Comparison of ENCODE assay signal across 8 mouse cellular contexts in genomic region chr11:57800971-57801765, GRCm38 (mm10). TPM values are rescaled to one million over a fixed set of nuclear protein-coding genes. Genes with fewer than 3 reads are reported as not detected.
DNase-seq lines count a peak whose midpoint lies in the region; ATAC-seq and TF ChIP-seq lines count a peak whose summit lies in the region.

Gene Sap30l (plus strand): TSS chr11:57801637.

- dilution Hi-C loops in CH12.LX (cut with MboI; ENCODE audit: extremely low pct_ligation_motif_present, extremely low pct_unique_long_range_greater_than_20kb, low sequenced_read_pairs): no loop called here

- peak; percentile 90 for TF ChIP-seq POLR2A in CH12.LX (IDR thresholded peaks at IDR 0.05; ENCODE audit: low read depth, low read length)
- TF ChIP-seq POLR2A in testis, adult 2 months (IDR thresholded peaks at IDR 0.05; ENCODE audit: control insufficient read depth, low read depth, low read length): peak; percentile 40

- TF ChIP-seq EP300 in CH12.LX (IDR thresholded peaks at IDR 0.05; ENCODE audit: low read length): no peak
- no peak for TF ChIP-seq EP300 in heart, postnatal 0 days (IDR thresholded peaks at IDR 0.05; ENCODE audit: low read depth)

- under 1% methylated on average over 66 of the region's 66 CpGs for WGBS in forebrain, embryonic 12.5 days
- WGBS in heart, postnatal 0 days: 0% methylated on average over 65 of the region's 66 CpGs
- WGBS in liver, embryonic 16.5 days (ENCODE audit: insufficient replicate concordance): under 1% methylated on average over 51 of the region's 66 CpGs
- under 1% methylated on average over 62 of the region's 66 CpGs for WGBS in neural tube, embryonic 13.5 days

- H3K4me1 ChIP-seq in CH12.LX (ENCODE audit: control insufficient read depth in 1 of 2, insufficient read depth in 2 of 2): peaks cover 7 to 24% of the 10 kb centered on the region in 2 experiments; a peak in 3 of 4 replicates
- peaks cover 32% of the 10 kb centered on the region for H3K4me1 ChIP-seq in forebrain, embryonic 12.5 days
- H3K4me1 ChIP-seq in heart, postnatal 0 days (ENCODE audit: control insufficient read depth, insufficient read depth): peaks cover 20% of the 10 kb centered on the region
- H3K4me1 ChIP-seq in liver, embryonic 16.5 days (ENCODE audit: control insufficient read depth, low read depth, low read length): peaks cover 16% of the 10 kb centered on the region
- peaks cover 45% of the 10 kb centered on the region for H3K4me1 ChIP-seq in neural tube, embryonic 13.5 days (replicated peaks)
- H3K4me1 ChIP-seq in testis, adult 2 months (ENCODE audit: control insufficient read depth, insufficient read depth, low read length): peaks cover 14% of the 10 kb centered on the region

- TF ChIP-seq CTCF in CH12.LX (conservative IDR thresholded peaks at IDR 0.05 in 1 of 2, IDR thresholded peaks at IDR 0.05 in 1 of 2; ENCODE audit: low read depth in 2 of 2, low read length in 2 of 2): no peak
- TF ChIP-seq CTCF in heart, postnatal 0 days (IDR thresholded peaks at IDR 0.05; ENCODE audit: low read depth): no peak
- no peak for TF ChIP-seq CTCF in testis, adult 2 months (IDR thresholded peaks at IDR 0.05; ENCODE audit: control insufficient read depth, insufficient read depth, insufficient replicate concordance, low read depth, low read length)

- H3K79me2 ChIP-seq in CH12.LX (replicated peaks; ENCODE audit: control insufficient read depth, extremely low read depth, insufficient read depth, poor library complexity, severe bottlenecking): no peaks in the 10 kb centered on the region

- ATAC-seq in forebrain, embryonic 12.5 days (ENCODE audit: low FRiP score): peak; percentile 98
- peak; percentile 97 for ATAC-seq in heart, postnatal 0 days (ENCODE audit: insufficient read depth, low read depth)
- peak; percentile 98 for ATAC-seq in liver, embryonic 16.5 days (ENCODE audit: low read depth)
- ATAC-seq in neural tube, embryonic 13.5 days (ENCODE audit: low read depth): peak; percentile 98

- H3K9ac ChIP-seq in CH12.LX (ENCODE audit: insufficient read depth, low read depth): peak within 1 kb of the TSS; percentile 70
- H3K9ac ChIP-seq in forebrain, embryonic 12.5 days: peak within 1 kb of the TSS; percentile 92
- H3K9ac ChIP-seq in heart, postnatal 0 days (replicated peaks; ENCODE audit: low read depth, low read length): peak within 1 kb of the TSS; percentile 88
- peak within 1 kb of the TSS; percentile 81 for H3K9ac ChIP-seq in liver, embryonic 16.5 days (ENCODE audit: low read depth, low read length)
- H3K9ac ChIP-seq in neural tube, embryonic 13.5 days: peak within 1 kb of the TSS; percentile 93

- H3K4me2 ChIP-seq in CH12.LX (ENCODE audit: insufficient read depth, low read depth, poor library complexity, severe bottlenecking): peak within 1 kb of the TSS; percentile 83
- peak within 1 kb of the TSS; percentile 96 for H3K4me2 ChIP-seq in forebrain, embryonic 12.5 days
- peak within 1 kb of the TSS; percentile 99 for H3K4me2 ChIP-seq in heart, postnatal 0 days (ENCODE audit: low read depth, low read length)
- peak within 1 kb of the TSS; percentile 85 for H3K4me2 ChIP-seq in liver, embryonic 16.5 days (ENCODE audit: low read depth, low read length)
- peak within 1 kb of the TSS; percentile 98 for H3K4me2 ChIP-seq in neural tube, embryonic 13.5 days

- TF ChIP-seq RAD21 in CH12.LX (IDR thresholded peaks at IDR 0.05; ENCODE audit: low read depth, low read length): no peak

- no peak within 1 kb of the TSS for H3K27ac ChIP-seq in CH12.LX (ENCODE audit: insufficient read depth, low read depth)
- peak within 1 kb of the TSS; percentile 70 for H3K27ac ChIP-seq in forebrain, embryonic 12.5 days
- peak within 1 kb of the TSS; percentile 83 for H3K27ac ChIP-seq in heart, postnatal 0 days (ENCODE audit: low read depth)
- H3K27ac ChIP-seq in liver, embryonic 16.5 days (ENCODE audit: low read length): peak within 1 kb of the TSS; percentile 67
- peak within 1 kb of the TSS; percentile 75 for H3K27ac ChIP-seq in neural tube, embryonic 13.5 days (replicated peaks)
- peak within 1 kb of the TSS; percentile 34; the same call in 1 of the 2 replicates for H3K27ac ChIP-seq in testis, adult 2 months (ENCODE audit: control insufficient read depth, insufficient read depth, low read depth, low read length)

- H3K9me3 ChIP-seq in CH12.LX (replicated peaks; ENCODE audit: low read length): no peaks in the 10 kb centered on the region
- no peaks in the 10 kb centered on the region for H3K9me3 ChIP-seq in forebrain, embryonic 12.5 days
- H3K9me3 ChIP-seq in heart, postnatal 0 days (replicated peaks; ENCODE audit: control insufficient read depth, low read length): no peaks in the 10 kb centered on the region
- no peaks in the 10 kb centered on the region for H3K9me3 ChIP-seq in liver, embryonic 16.5 days (replicated peaks; ENCODE audit: control insufficient read depth, low read length)
- no peaks in the 10 kb centered on the region for H3K9me3 ChIP-seq in neural tube, embryonic 13.5 days

- DNase-seq in CH12.LX (ENCODE audit: extremely low read depth): peak; percentile 96
- DNase-seq in c-Kit-positive CD71-positive TER-119-negative erythroid progenitor cells, embryonic 14.5 days (ENCODE audit: low read depth): peak; percentile 90
- peak; percentile 95 for DNase-seq in heart, postnatal 0 days (ENCODE audit: low spot score)
- peak; percentile 98 to 99 for DNase-seq in kidney, postnatal 4 days

- peaks cover 13% of the 10 kb centered on the region for H3K27me3 ChIP-seq in CH12.LX (replicated peaks)
- no peaks in the 10 kb centered on the region for H3K27me3 ChIP-seq in forebrain, embryonic 12.5 days
- H3K27me3 ChIP-seq in heart, postnatal 0 days (ENCODE audit: control insufficient read depth, insufficient read depth, low read length): no peaks in the 10 kb centered on the region
- H3K27me3 ChIP-seq in liver, embryonic 16.5 days (ENCODE audit: control insufficient read depth, insufficient read depth, low read depth, low read length): peaks cover 15% of the 10 kb centered on the region
- H3K27me3 ChIP-seq in neural tube, embryonic 13.5 days: no peaks in the 10 kb centered on the region
- H3K27me3 ChIP-seq in testis, adult 2 months (ENCODE audit: control insufficient read depth, insufficient read depth, low read length): no peaks in the 10 kb centered on the region

- in situ Hi-C loops in CH12.LX (cut with MboI; ENCODE audit: low pct_ligation_motif_present, low pct_unique_long_range_greater_than_20kb, low sequenced_read_pairs): loop anchor here (5.0 to 10.0 kb wide), 2 partner anchors 136 to 284 kb away; no protein-coding TSS in a partner anchor

- H3K4me3 ChIP-seq in CH12.LX (replicated peaks in 1 of 3; ENCODE audit: low read depth in 2 of 3, low read length in 2 of 3, poor library complexity in 1 of 3): peak within 1 kb of the TSS; percentile 73 to 97 (median 74)
- H3K4me3 ChIP-seq in forebrain, embryonic 12.5 days (replicated peaks): peak within 1 kb of the TSS; percentile 98
- peak within 1 kb of the TSS; percentile 98 for H3K4me3 ChIP-seq in heart, postnatal 0 days (ENCODE audit: low read depth, low read length)
- peak within 1 kb of the TSS; percentile 79 for H3K4me3 ChIP-seq in liver, embryonic 16.5 days (ENCODE audit: low read depth, low read length)
- peak within 1 kb of the TSS; percentile 98 for H3K4me3 ChIP-seq in neural tube, embryonic 13.5 days
- H3K4me3 ChIP-seq in testis, adult 2 months (ENCODE audit: control insufficient read depth, low read depth, low read length): peak within 1 kb of the TSS; percentile 74

- H3K36me3 ChIP-seq in CH12.LX (replicated peaks in 1 of 2; ENCODE audit: control insufficient read depth in 1 of 2, insufficient read depth in 1 of 2, low read length in 1 of 2): peaks cover 0 to 8% of the 10 kb centered on the region in 2 experiments
- 0 out of 2 replicates have a peak, but pooled peaks cover 2% of the 10 kb centered on the region for H3K36me3 ChIP-seq in forebrain, embryonic 12.5 days (replicated peaks)
- peaks cover 3% of the 10 kb centered on the region; the same call in 1 of the 2 replicates for H3K36me3 ChIP-seq in heart, postnatal 0 days (replicated peaks; ENCODE audit: control insufficient read depth, insufficient read depth, low read length)
- no peaks in the 10 kb centered on the region for H3K36me3 ChIP-seq in liver, embryonic 16.5 days (ENCODE audit: control insufficient read depth, insufficient read depth)
- no peaks in the 10 kb centered on the region for H3K36me3 ChIP-seq in neural tube, embryonic 13.5 days
- H3K36me3 ChIP-seq in testis, adult 2 months (ENCODE audit: control insufficient read depth, insufficient read depth, low read length): no peaks in the 10 kb centered on the region

TF ChIP-seq in CH12.LX, 34 proteins besides CTCF, POLR2A, EP300 and RAD21 (continues in another document):
- no peak for TF ChIP-seq BHLHE40 (IDR thresholded peaks at IDR 0.05; ENCODE audit: low read depth, low read length)
- TF ChIP-seq MAFK (IDR thresholded peaks at IDR 0.05; ENCODE audit: insufficient replicate concordance, low read length): no peak
- no peak; the same call in 1 of the 2 replicates for TF ChIP-seq NRF1 (IDR thresholded peaks at IDR 0.05; ENCODE audit: low read depth, low read length)
- peak; percentile 78 for TF ChIP-seq TCF12 (IDR thresholded peaks at IDR 0.05; ENCODE audit: low read depth, low read length)
- peak; percentile 99 for TF ChIP-seq ELF1 (IDR thresholded peaks at IDR 0.05; ENCODE audit: low read depth, low read length)
- TF ChIP-seq GABPA (IDR thresholded peaks at IDR 0.05; ENCODE audit: insufficient replicate concordance, low read depth, low read length): no peak
- TF ChIP-seq MXI1 (IDR thresholded peaks at IDR 0.05; ENCODE audit: low read depth, low read length): peak; percentile 65
- peak; percentile 90 for TF ChIP-seq TBP (conservative IDR thresholded peaks at IDR 0.05; ENCODE audit: low read depth, low read length)
- TF ChIP-seq HCFC1 (IDR thresholded peaks at IDR 0.05; ENCODE audit: low read depth, low read length): peak; percentile 74
- TF ChIP-seq CHD1 (IDR thresholded peaks at IDR 0.05; ENCODE audit: low read depth, low read length): no peak
- TF ChIP-seq MYC (IDR thresholded peaks at IDR 0.05; ENCODE audit: low read depth, low read length): no peak
- no peak for TF ChIP-seq USF1 (IDR thresholded peaks at IDR 0.05; ENCODE audit: low read depth, low read length)
- no peak for TF ChIP-seq ZC3H11A (IDR thresholded peaks at IDR 0.05; ENCODE audit: low read depth, low read length)

RNA-seq across cellular contexts. Expression of gene Sap30l, which starts in this region (rescaled TPM):
- 23.1 and 28.0 TPM in 2 replicates for total RNA-seq in CH12.LX (2012; rRNA removed)
- total RNA-seq in CH12.LX (2014; rRNA removed): 16.8 and 17.1 TPM in 2 replicates
- 20.8 and 23.0 TPM in 2 replicates for polyA plus RNA-seq in CH12.LX (2012; ENCODE audit: insufficient read length, low read depth)
- 12.5 and 15.0 TPM in 2 replicates for polyA plus RNA-seq in forebrain, embryonic 12.5 days (2016; fragmentation: Nextera tagmentation; extraction: Ambion mirVana)
- total RNA-seq in heart, postnatal 0 days (2014; rRNA removed; ENCODE audit: low replicate concordance): 16.8 and 28.7 TPM in 2 replicates
- polyA plus RNA-seq in heart, postnatal 0 days (2015; fragmentation: Nextera tagmentation; extraction: Ambion mirVana): 8.2 and 8.3 TPM in 2 replicates
- 1.7 and 1.9 TPM in 2 replicates for polyA plus RNA-seq in liver, embryonic 16.5 days (2015; fragmentation: Nextera tagmentation; extraction: Ambion mirVana)
- 15.6 and 16.7 TPM in 2 replicates for polyA plus RNA-seq in neural tube, embryonic 13.5 days (2015; fragmentation: Nextera tagmentation; extraction: Ambion mirVana)
- 3.1 and 5.5 TPM in 2 replicates for polyA plus RNA-seq in testis, adult 2 months (2012; rRNA removed)
